Mouse (Mus musculus) lung, adult 18-20 months (tissue): Measurements from ENCODE around the gene Ctdsp2.

ENCODE experiments used
- DNase-seq, 2 experiments: peaks; one replicate each; pipeline ENCODE4 v3.0.0; 2022; ENCODE audit warnings: mixed read lengths in 2 of 2

Gene Ctdsp2

GRCm38 (mm10) chr10:126991676-126992075 is 13.2 kb downstream of the Ctdsp2 start:
- no peak for DNase-seq

GRCm38 (mm10) chr10:126993621-126994020 is 15.1 kb downstream of the Ctdsp2 start:
- no peak for DNase-seq

- no peak for DNase-seq
These were observed 19.0 kb downstream of the Ctdsp2 start for GRCm38 (mm10) chr10:126997340-126998113.

- DNase-seq, result no peak
These were observed 22.0 kb downstream of the Ctdsp2 start, which contains the start of gene Avil for GRCm38 (mm10) chr10:127000529-127000928. Gene Avil, plus strand, starts transcription at chr10:127000709.

GRCm38 (mm10) chr10:127001297-127001696 is 22.8 kb downstream of the Ctdsp2 start:
- DNase-seq, result no peak

GRCm38 (mm10) chr10:127002056-127002455 is 23.5 kb downstream of the Ctdsp2 start:
- no peak for DNase-seq

GRCm38 (mm10) chr10:127002765-127003164 is 24.2 kb downstream of the Ctdsp2 start:
- DNase-seq, result no peak

GRCm38 (mm10) chr10:127003334-127003733 is 24.8 kb downstream of the Ctdsp2 start:
- DNase-seq, result no peak

- no peak for DNase-seq
These were observed 25.3 kb downstream of the Ctdsp2 start for GRCm38 (mm10) chr10:127003806-127004205.

- DNase-seq, result no peak
These were observed 38.0 kb downstream of the Ctdsp2 start for GRCm38 (mm10) chr10:127016488-127016887.

GRCm38 (mm10) chr10:127017071-127017470 is 38.6 kb downstream of the Ctdsp2 start:
- no peak for DNase-seq

GRCm38 (mm10) chr10:127018422-127018821 is 39.9 kb downstream of the Ctdsp2 start:
- DNase-seq, result no peak

- DNase-seq, result peak; percentile 88 to 91
These were observed 52.1 kb downstream of the Ctdsp2 start, which contains the start of gene Tsfm for GRCm38 (mm10) chr10:127030336-127031296. Gene Tsfm, minus strand, starts transcription at chr10:127030840.

- DNase-seq, result no peak
These were observed 54.8 kb downstream of the Ctdsp2 start for GRCm38 (mm10) chr10:127033301-127033741.

GRCm38 (mm10) chr10:127036273-127036672 is 57.8 kb downstream of the Ctdsp2 start:
- DNase-seq, result no peak

- DNase-seq, result no peak
These were observed 59.1 kb downstream of the Ctdsp2 start for GRCm38 (mm10) chr10:127037641-127038040.

- DNase-seq, result no peak
These were observed 62.2 kb downstream of the Ctdsp2 start for GRCm38 (mm10) chr10:127040569-127041214.

- peak in 1 of 2 experiments; percentile 41 for DNase-seq
These were observed 62.8 kb downstream of the Ctdsp2 start, which contains the start of the genes Mettl1 and Eef1akmt3 for GRCm38 (mm10) chr10:127041274-127041766. Gene Mettl1, plus strand, starts transcription at chr10:127041414. Gene Eef1akmt3, minus strand, starts transcription at chr10:127041513.

GRCm38 (mm10) chr10:127041774-127042338 is 63.3 kb downstream of the Ctdsp2 start:
- peak; percentile 82 for DNase-seq

GRCm38 (mm10) chr10:127042468-127043115 is 64.1 kb downstream of the Ctdsp2 start:
- DNase-seq, result no peak

- DNase-seq, result no peak
These were observed 64.7 kb downstream of the Ctdsp2 start for GRCm38 (mm10) chr10:127043187-127043586.
